Mouse (Mus musculus) megakaryocyte, embryonic 14.5 days (primary cell): Measurements from ENCODE around the gene Klf2. TPM values are rescaled to one million over a fixed set of nuclear protein-coding genes. Genes with fewer than 3 reads are reported as not detected.
A peak's percentile ranks its signal among the peaks of the same experiment; 100 is the strongest.

Experiments
- H3K27me3 ChIP-seq: replicated peaks from 2 replicates; pipeline ENCODE3; 2012; ENCODE audit warnings: inconsistent platforms
- H3K36me3 ChIP-seq: replicated peaks from 2 replicates; pipeline ENCODE3; 2012; ENCODE audit warnings: low read length, inconsistent platforms, mixed read lengths
- H3K4me1 ChIP-seq: 2 replicates; pipeline ENCODE4 v1.6.1; 2012; ENCODE audit warnings: inconsistent platforms
- H3K4me3 ChIP-seq: replicated peaks from 2 replicates; pipeline ENCODE3; 2012; ENCODE audit warnings: moderate library complexity, mild to moderate bottlenecking, inconsistent platforms
- H3K9me3 ChIP-seq: 2 replicates; pipeline ENCODE4 v1.6.1; 2012; ENCODE audit warnings: inconsistent platforms
- FLI1 ChIP-seq: IDR thresholded peaks from 2 replicates; pipeline ENCODE4 v1.6.1; 2012; ENCODE audit warnings: low read length, inconsistent platforms, mixed read lengths
- GATA1 ChIP-seq: IDR thresholded peaks from 3 replicates; pipeline ENCODE4 v1.6.1; 2012; ENCODE audit warnings: mixed read lengths, low read length, inconsistent platforms, borderline replicate concordance
- polyA plus RNA-seq: library from polyadenylated mRNA; stranded (reverse); fragments of >175 nt; gene quantifications from 2 replicates; pipeline ENCODE4 v1.2.3, GENCODE M21; 2012; ENCODE audit warnings: low replicate concordance; ENCODE audit not compliant: insufficient read depth

Gene Klf2
- polyA plus RNA-seq, 1 experiment: 29.5 TPM

DNA sequence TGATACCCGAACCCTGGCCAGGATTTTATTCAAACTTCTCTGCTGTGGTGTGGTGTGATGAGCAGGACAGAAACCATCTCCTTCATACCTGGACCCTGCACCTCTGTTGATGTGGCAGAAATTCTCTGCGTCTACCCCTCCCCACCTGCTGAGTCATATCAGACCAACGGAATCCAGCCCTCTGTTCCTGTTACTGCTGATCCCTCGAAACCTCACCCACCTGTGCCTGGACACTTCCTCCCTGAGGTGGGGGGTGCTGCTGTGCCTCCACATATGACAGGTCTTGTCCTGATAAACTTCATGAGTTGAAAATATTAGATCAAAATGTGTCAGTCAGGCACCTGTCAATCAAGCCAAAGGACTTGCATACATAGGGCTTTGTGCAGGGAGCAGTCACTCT is 33.5 kb upstream of the Klf2 start:
- Histone ChIP-seq H3K4me3 (no peak overlapping the region), H3K36me3 (no peaks in the 10 kb centered on the region), H3K4me1 (peaks cover 56% of the 10 kb centered on the region), H3K9me3 (peaks cover 9% of the 10 kb centered on the region; the same call in 1 of the 2 replicates), H3K27me3 (peaks cover 40% of the 10 kb centered on the region)
- TF ChIP-seq GATA1 (no peak), FLI1 (no peak)

DNA sequence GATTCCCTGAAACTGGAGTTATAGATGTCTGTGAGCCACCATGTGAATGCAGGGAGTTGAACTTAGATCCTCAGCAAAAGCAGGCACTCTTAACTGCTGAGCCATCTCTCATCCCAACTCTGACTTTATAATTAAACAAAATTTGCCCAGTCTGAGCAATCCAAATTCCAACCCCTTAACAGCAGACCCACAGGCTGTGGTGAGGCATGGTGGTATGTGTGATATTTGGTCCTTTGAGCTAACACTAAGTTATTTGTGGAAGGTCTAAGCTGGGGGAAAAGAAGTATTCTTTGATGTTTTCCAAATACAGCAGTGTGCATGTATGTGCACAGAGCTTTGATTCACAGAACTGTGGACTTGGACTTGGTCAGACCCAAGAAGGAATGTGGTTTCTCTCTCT is 29.8 kb upstream of the Klf2 start:
- Histone ChIP-seq H3K36me3 (peaks cover 2% of the 10 kb centered on the region), H3K4me3 (no peak overlapping the region), H3K9me3 (peaks cover 4% of the 10 kb centered on the region; the same call in 1 of the 2 replicates), H3K4me1 (peaks cover 50% of the 10 kb centered on the region), H3K27me3 (peaks cover 19% of the 10 kb centered on the region)
- no peak for TF ChIP-seq GATA1
- TF ChIP-seq FLI1: no peak

DNA sequence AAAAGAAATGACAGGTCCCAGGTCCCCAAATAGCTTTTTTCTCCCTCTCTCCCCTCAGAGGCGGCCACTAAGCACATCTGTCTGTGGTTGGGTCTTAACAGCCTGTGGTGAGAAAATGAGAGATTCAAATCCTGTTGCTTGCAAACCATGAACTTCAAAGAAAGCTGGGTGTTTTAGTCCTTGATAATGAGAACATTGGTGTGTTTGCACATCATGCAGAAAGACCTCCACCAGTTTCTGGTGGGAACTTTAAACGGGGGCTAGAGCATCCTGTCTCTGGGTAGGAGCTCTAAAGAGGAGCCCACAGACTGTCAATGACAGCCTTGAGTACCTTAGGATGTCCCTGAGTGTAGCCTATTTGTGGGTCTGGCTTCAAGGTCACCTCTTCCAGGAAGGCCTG is 27.7 kb upstream of the Klf2 start:
- peaks cover 7% of the 10 kb centered on the region for H3K27me3 ChIP-seq

DNA sequence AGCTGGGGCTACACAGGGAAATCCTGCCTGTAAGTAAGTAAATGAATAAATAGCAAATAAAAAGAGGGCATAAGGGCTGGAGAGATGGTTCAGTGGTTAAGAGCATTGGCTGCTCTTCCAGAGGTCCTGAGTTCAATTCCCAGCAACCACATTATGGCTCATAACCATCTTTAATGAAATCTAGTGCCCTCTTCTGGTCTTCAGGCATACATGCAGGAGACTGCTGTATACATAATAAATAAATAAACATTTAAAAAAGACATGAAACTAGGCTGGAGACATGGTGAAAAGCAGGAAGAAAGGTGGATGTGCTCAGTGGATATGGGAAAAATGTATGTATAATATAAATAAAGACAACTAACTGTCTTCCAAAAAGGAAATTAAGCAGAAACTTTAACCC is 25.5 kb upstream of the Klf2 start:
- peaks cover 66% of the 10 kb centered on the region for H3K4me1 ChIP-seq
- TF ChIP-seq FLI1 (no peak), GATA1 (no peak)
- peaks cover 4% of the 10 kb centered on the region; the same call in 1 of the 2 replicates for H3K9me3 ChIP-seq
- H3K4me3 ChIP-seq: no peak overlapping the region
- H3K36me3 ChIP-seq: peaks cover 2% of the 10 kb centered on the region
- H3K27me3 ChIP-seq: peaks cover 14% of the 10 kb centered on the region

More for the DNA sequence above, 27.7 kb upstream of the Klf2 start:
- Histone ChIP-seq H3K36me3 (peaks cover 2% of the 10 kb centered on the region), H3K4me3 (no peak overlapping the region), H3K4me1 (peaks cover 56% of the 10 kb centered on the region), H3K9me3 (peaks cover 4% of the 10 kb centered on the region; the same call in 1 of the 2 replicates)
- TF ChIP-seq GATA1 (no peak), FLI1 (no peak)

DNA sequence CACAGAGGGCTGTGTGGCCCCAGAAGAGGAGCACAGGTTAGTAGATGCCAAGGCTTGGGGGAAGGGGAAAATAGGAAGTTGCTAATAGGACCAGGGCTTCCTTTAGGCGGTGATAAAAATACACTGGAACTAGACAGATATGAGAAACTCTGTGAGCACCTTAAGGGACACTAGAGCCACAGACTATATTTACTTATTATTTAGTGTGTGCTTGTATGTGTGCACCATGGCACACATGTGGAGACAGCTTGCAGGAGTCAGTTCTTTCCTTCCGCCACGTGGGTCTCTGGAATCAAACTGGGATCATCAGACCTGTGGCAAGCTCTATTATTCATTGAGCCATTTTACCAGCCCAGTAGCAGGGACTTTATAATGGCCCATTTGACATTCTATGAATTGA is 23.7 kb upstream of the Klf2 start:
- Histone ChIP-seq H3K4me1 (peaks cover 55% of the 10 kb centered on the region), H3K9me3 (no peaks in the 10 kb centered on the region; the same call in 1 of the 2 replicates), H3K27me3 (peaks cover 21% of the 10 kb centered on the region), H3K36me3 (peaks cover 2% of the 10 kb centered on the region), H3K4me3 (peak overlapping the region; percentile 18)
- no peak for TF ChIP-seq FLI1

DNA sequence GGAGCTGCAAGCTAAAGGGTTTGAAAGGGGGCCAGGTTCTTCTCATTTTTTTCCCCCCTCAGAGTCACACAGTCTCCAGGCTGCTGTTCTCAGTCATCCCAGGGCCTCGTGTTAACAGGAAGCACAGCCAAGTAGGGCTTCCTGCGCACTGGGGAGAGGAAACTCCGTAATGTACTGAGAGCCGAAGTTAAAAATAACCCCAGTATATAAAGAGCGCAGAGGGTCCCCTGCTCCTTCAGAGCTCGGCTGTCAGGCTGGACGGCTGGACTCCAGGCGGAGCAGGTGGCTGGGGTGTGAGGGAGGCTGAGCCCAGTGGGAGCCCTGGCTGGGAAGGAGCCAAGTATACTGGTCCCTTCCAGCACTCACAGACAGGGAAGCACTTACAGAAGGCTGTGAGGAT is 23.2 kb upstream of the Klf2 start:
- peaks cover 53% of the 10 kb centered on the region for H3K4me1 ChIP-seq
- no peaks in the 10 kb centered on the region; the same call in 1 of the 2 replicates for H3K9me3 ChIP-seq
- H3K27me3 ChIP-seq: peaks cover 24% of the 10 kb centered on the region
- TF ChIP-seq FLI1: no peak
- TF ChIP-seq GATA1: no peak
- H3K36me3 ChIP-seq: peaks cover 2% of the 10 kb centered on the region
- peak overlapping the region; percentile 89 for H3K4me3 ChIP-seq

DNA sequence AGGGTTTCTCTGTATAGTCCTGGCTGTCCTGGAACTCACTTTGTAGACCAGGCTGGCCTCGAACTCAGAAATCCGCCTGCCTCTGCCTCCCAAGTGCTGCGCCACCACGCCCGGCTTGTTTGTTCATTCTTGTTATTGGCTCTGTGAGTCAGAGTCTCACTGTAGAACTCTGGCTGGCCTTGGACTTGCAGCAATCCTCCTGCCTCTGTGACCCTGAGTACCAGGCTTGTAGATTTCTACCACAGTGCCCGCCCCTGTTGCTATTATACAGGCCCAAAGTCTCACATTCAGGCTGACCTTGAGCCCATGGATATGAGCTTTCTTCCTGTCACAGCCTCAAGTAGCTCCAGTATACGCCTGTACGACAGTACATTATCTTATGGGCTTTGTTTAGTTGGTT is 22.3 kb upstream of the Klf2 start:
- H3K36me3 ChIP-seq: peaks cover 2% of the 10 kb centered on the region
- H3K9me3 ChIP-seq: no peaks in the 10 kb centered on the region; the same call in 1 of the 2 replicates
- peaks cover 46% of the 10 kb centered on the region for H3K4me1 ChIP-seq
- TF ChIP-seq FLI1 (no peak), GATA1 (no peak)
- peaks cover 28% of the 10 kb centered on the region for H3K27me3 ChIP-seq
- H3K4me3 ChIP-seq: no peak overlapping the region

DNA sequence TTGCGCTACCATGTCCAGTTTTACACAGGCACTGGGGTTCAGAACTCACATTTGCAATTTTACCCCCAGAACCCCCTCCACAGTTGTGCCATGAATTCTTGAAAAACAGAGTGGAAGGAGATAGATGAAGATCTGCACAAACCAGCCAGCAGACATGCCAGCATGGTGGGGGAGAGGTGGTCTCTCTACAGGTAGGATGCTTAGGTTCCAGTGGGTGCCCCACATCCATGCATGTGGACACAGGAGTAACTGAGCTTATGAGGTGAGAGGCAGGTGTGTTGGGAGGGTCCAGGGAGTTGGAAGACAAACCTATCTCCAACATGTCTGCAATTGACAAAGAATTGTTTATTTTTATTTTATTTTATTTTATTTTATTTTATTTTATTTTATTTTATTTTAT is 19.9 kb upstream of the Klf2 start:
- TF ChIP-seq FLI1: no peak
- TF ChIP-seq GATA1: no peak
- peaks cover 38% of the 10 kb centered on the region for H3K27me3 ChIP-seq

DNA sequence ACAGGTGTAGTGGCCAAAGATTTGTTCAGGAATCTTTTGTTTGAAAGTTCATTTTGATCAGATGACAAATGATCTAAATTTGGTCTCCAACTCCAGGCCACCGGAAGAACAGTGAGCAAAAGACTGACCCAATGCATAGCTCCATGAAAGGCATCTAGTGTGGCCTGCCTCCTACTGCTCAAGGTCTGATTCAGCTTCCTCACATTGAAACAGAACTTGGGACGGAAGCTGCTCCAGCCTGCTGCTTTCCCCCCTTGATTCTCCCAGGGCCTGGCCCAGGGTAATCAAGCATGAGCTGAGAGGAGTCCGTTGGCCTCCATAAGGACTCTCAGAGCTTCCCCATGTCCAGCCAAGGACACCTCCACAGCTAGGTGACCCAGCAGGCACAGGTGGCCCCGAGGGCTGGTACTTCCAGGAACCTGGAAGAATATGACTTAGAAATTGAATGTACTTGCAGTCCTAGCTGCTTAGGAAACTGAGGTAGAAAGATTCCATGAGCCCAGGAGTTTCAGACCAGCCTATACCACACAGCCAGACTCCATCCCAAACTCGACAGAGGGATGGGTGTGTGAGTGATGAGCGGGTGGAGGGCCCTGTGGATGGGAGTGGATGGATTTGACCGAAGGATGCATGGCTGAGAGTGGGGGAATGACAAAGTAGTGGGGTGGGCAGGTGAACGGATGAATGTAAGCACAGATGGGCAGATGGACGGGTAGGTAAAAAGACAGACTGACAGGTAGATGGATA is 18.0 kb upstream of the Klf2 start:
- TF ChIP-seq GATA1 (no peak), FLI1 (no peak)
- H3K27me3 ChIP-seq: peaks cover 40% of the 10 kb centered on the region

More for the DNA sequence above, 19.9 kb upstream of the Klf2 start:
- peaks cover 53% of the 10 kb centered on the region for H3K4me1 ChIP-seq
- H3K4me3 ChIP-seq: no peak overlapping the region
- H3K36me3 ChIP-seq: no peaks in the 10 kb centered on the region
- no peaks in the 10 kb centered on the region for H3K9me3 ChIP-seq

DNA sequence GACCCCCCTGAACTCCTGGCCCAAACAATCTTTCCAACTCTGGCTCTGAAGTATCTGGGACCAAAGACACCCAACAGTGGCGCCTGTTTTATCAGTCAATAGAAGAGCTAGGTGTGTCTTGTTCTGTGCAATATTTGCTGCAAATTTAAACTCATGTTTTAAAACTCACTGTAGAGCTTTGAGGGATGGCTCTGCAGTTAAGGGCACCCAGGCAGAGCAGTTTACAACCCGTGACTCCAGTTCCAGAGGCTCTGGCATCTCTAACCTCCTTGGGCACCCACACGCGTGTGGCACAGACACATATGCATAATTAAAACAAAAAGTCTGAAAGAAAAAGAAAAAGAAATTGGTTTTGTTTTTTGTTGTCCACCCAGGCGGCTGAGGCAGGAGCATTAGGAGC is 17.3 kb upstream of the Klf2 start:
- H3K4me3 ChIP-seq: no peak overlapping the region
- H3K36me3 ChIP-seq: no peaks in the 10 kb centered on the region
- H3K27me3 ChIP-seq: peaks cover 47% of the 10 kb centered on the region
- peaks cover 37% of the 10 kb centered on the region for H3K4me1 ChIP-seq
- H3K9me3 ChIP-seq: no peaks in the 10 kb centered on the region
- no peak for TF ChIP-seq GATA1
- no peak for TF ChIP-seq FLI1

More for the DNA sequence above, 18.0 kb upstream of the Klf2 start:
- H3K36me3 ChIP-seq: no peaks in the 10 kb centered on the region
- H3K4me3 ChIP-seq: no peak overlapping the region
- H3K9me3 ChIP-seq: no peaks in the 10 kb centered on the region
- peaks cover 39% of the 10 kb centered on the region for H3K4me1 ChIP-seq

DNA sequence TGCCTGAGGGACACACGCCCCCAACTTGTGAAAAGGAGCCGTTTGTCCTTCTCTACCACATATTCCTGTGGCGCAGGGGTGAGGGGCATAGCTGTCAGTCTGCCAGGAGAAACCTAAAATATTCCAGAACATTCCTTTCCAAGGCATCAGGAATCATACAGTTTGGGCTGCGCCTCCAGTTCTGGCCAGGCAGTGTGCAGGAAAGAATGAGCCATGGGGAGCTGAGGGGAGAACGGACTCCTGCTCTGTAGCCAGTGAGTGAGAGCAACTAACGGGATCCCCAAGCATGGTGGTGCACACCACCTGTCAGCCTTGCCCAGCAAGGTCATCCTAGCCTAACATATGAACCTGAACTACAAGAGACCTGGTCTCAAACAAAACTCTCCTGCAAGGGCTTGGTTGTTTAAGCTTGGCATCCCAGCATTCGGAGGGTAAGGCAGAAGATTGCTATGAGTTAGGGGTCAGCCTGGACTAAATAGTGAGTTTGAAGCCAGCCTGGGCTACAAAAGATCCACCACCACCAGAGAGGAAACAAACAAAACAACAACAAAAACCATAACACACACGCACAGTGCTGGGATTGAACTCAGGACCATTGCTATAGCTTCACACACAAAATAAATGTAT is 15.7 kb upstream of the Klf2 start:
- TF ChIP-seq FLI1 (no peak), GATA1 (no peak)
- Histone ChIP-seq H3K36me3 (no peaks in the 10 kb centered on the region), H3K9me3 (no peaks in the 10 kb centered on the region), H3K4me3 (peak overlapping the region; percentile 15), H3K27me3 (peaks cover 43% of the 10 kb centered on the region), H3K4me1 (peaks cover 27% of the 10 kb centered on the region)
